Mouse (Mus musculus): ENCODE measurements around the gene Pcsk6.
"Not testable (repeated sequence)": the region's sequence is repeated elsewhere in the genome, so short reads cannot be mapped to it uniquely, and the experiment has no call there.

Gene Pcsk6

DNA sequence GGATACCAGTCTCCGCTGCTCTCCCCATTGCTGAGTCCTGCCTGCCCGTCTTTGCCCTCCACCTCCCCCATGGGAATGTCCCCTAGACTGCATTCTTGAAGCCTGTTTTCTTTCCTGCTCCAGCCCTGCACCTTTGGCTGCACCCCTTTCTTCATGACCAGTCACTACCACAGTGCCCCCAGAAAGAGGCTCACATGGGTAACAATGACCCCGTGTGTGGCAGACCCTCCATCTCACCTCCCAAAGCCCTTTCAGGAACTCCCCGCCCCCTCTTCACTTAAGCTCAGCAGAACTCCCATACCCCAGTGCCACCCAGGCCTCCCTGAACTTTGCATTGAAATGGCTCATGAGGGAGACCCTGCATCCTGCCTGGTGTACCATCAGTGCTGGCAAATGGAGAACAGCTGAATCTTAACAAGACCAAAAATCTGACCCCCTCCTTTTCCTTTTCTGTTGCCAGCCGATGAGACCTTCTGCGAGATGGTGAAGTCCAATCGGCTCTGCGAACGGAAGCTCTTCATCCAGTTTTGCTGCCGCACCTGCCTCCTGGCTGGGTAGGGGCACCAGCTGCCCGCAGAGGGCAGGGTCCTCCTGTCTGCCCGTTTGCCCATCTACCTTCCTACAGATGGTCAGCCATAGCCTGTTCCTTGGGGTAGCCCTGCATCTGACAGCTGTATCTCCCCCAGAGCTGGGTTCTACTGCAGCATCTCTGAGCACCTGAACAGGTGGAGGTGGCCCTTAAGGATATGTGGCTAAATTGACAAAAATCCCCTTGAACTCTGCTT, 187.1 kb downstream of the Pcsk6 start:
- no peak for DNase-seq (ENCODE audit: low spot score in 2 of 2)

DNA sequence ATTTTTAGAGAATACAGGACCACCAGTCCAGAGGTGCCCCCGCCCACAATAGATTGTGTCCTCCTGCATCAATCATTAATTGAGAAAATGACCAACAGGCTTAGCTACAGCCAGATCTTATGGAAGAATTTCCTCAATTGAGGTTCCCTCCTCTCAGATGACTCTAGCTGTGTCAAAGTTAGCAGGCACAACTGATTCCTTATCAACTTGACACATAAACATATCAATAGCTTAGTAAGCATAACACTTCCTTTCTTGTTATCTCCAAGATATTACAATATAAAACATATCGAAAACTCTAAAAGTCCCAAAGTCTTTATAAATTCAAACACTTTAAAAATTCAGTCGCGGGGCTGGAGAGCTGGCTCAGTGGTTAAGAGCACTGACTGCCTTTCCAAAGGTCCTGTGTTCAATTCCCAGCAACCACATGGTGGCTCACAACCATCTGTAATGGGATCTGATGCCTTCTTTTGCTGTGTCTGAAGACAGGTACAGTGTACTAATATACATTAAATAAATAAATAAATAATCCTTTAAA, 192.5 kb downstream of the Pcsk6 start:
- DNase-seq (ENCODE audit: low spot score in 2 of 2): no peak

DNA sequence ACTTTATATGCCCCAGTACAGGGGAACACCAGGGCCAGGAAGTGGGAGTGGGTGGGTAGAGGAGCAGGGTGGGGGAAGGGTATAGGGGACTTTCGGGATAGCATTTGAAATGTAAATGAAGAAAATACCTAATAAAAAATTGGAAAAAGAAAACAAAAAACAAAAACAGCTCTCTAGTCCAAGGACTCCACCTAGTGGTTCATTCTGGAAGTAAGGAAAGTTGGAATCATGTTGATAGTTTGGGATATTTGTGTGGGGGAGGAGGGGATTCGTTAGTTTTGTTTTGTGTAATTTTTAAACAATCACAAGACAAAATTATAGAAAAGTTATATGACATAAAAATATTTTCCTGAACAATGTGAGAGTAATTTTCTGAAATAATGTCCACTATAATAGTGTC, 193.8 kb downstream of the Pcsk6 start:
- not testable (repeated sequence) for DNase-seq (ENCODE audit: low spot score in 2 of 2)

DNA sequence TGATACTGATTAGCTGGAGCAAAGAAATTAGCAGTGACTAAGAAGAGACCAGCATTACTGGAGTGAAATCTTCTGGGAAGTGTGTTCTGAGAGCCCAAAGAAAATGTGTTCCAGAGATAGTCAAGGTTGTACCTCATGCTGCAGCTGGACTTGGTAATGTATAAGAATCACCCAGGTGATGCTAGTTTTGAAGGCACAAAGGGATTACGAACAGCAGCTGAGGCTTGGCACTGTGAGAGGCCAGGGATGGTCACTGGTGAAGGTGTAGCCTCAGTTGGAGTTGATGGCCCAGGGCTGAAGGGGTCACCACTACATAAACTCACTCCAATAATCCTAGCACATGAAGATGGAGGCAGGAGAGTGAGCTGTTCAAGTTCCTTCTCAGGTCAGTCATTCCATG, 197.2 kb downstream of the Pcsk6 start, which contains the start of gene Snrpa1:
TSS of gene Snrpa1 (plus strand) at position 301 of the 400 bp plus-strand sequence.
- no peak for DNase-seq (ENCODE audit: low spot score in 2 of 2)

DNA sequence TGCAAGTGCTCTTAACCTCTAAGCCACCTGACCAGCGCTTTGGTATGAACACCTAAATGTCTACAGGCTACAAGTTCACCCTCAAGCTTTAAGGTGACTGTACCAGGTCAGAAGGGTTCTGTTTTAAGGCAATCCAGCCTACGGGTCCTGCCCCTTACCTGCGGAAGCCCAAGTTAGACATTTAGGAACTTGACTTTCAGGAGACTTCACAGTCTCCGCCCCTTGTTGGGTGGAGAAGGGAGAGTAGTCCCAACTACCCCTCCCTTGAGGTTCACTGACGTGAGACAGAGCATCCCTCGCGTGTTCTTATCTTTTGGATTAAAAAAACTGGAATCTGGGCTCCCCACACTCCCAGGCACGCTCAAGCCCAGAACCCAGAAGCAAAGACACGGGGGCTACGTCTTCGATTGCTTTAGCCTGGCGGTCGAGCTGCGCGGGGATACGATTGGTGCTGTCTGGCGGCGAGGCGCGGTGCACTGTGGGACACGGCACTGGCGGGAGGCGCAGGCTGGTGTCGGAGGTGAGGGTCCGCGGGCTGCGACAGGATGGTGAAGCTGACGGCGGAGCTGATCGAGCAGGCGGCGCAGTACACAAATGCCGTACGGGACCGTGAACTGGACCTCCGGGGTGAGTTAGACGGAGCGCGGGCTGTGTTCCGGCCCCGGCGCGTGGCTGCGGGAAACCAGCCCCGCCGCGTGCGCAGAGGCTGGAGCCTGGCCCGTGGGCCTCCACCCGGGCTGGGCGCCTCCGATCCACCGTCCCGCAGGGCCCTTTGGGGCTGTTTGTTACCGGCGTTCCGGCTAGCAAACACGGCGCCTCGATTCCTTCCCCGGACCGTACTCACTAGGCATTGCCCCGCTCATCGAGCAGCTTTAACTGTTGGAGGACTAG, 198.8 kb downstream of the Pcsk6 start:
- peak; percentile 81 to 84 for DNase-seq (ENCODE audit: low spot score in 2 of 2)

DNA sequence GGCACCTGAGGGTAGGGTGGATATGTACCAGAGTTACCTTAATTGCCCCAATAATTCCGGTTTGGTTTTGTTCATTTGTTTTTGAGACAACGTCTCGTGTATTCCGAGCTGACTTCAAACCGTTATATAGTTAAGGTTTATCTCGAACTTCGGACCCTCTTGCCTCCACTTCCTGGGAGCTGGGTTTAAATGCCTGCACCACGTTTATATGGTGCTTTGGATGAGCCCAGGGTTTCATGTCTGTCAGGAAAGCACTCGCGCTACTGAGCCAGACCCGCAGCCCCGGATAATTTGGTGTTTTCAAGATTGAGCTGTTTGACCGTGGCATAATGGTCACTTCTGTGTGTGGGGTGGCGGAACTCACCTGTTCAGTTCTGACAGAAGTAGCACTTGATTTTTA, 199.5 kb downstream of the Pcsk6 start:
- no peak for DNase-seq (ENCODE audit: low spot score in 2 of 2)

DNA sequence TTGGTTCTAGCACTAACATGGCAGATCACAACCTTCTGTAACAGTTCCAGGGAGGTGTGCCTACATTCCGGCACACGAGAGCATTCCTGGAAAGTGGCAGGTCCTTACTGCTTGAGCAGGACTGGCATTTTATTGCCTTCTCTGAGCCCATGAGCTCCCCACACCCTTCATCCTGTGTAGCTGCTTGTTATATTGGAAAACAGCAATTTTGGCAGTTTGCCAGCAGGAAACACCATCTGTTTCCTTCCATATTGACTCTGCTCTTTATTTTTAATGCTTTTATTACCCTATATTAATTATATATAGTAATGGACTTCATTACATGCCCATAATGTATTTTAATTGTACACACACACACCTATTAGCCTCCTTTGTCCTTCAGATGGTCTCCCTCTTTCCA, 214.9 kb downstream of the Pcsk6 start:
- DNase-seq (ENCODE audit: low spot score in 2 of 2): no peak

DNA sequence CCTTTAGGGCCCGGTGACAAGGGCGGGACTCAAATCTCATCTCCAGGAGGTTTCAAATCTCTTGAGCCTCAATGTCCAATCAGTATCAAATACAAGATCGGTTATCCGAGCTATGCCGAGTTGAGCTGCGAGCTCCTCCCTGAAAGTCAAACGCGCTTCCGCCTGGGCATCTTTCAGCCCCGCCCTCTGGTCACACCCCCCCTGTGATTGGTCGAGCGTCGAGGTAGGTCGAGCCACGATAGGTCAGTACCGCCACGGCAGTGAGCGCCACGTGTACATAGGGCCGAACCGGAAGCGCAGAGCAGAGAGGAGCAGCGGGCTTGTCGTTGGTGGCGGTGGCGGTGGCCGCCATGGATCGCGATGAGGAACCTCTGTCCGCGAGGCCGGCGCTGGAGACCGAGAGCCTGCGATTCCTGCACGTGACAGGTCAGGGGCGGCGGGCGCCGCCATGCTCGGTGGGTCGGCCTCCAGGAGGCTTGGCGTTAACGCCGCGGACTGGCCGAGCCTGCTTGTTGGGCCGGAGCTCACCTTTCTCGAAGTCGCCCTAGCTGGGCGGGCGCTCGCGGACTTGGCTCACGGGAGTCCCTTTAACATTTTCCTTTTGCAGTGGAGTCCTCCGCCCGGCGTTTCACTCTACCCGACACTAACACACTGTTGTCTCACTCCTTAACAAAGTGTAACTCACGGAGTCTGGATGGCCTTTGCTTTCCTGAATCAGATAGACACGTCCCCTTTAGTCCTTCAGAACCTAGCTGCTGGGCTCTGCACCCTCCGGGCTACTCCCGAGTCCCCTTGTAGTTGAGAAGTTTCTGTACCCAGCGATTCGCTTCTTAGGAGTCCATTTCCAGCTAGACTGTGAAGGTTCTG, 218.1 kb downstream of the Pcsk6 start, which contains the start of gene Selenos:
TSS of gene Selenos (plus strand) at position 286 of the 867 bp plus-strand sequence.
- peak; percentile 96 to 97 for DNase-seq (ENCODE audit: low spot score in 2 of 2)

DNA sequence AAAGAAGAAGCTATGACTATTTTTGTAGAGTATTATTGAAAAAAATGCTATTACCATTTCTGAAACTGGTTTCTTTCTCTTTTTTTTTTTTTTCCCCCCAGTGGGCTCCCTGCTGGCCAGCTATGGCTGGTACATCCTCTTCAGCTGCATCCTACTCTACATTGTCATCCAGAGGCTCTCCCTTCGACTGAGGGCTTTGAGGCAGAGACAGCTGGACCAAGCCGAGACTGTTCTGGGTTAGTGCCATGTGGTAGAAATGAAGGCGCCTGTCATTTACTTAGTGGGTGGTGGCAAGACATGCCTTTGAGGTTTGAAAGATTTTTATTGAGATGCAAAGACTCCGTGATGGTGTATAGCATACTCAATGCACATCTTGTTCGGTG, 218.7 kb downstream of the Pcsk6 start:
- DNase-seq (ENCODE audit: low spot score in 2 of 2): no peak

DNA sequence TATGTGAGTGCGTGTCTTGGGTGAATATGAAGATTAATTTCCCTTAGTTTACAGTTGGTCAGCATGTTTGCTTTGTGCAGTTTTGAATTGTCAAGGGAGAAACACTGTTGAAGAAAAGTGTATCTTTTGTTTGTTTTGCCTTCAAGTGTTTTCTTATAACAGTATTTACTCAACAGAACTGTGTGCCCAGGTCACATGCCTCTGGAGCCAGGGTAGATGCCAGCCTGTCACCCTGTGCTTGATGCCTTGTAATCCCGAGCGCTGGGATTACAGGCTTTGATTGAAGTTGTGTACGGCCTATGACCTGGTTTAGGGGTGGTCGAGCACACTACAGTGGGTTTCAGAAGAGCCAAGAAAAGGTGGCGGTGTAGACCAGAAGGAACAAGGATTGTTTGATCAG, 222.2 kb downstream of the Pcsk6 start:
- DNase-seq (ENCODE audit: low spot score in 2 of 2): no peak

DNA sequence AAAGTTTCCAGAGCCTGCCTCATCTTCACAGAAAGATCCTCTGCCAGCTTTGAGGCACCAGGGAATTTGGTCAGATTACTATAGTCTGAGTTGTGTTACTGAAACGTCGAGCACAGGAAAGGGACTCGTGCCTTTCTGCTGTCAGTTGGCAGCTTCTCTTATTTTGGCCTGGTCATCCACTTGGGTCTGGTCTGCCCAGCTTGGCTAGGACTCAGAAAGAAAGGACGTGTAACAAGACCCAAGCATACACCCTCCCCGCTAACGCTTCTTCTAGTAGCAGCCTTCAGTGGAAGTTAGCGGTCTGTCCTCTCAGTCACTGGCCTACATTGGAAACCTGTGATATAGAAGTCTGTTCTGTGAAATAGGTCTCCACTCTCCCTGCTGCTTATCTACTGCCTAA, 223.0 kb downstream of the Pcsk6 start:
- DNase-seq (ENCODE audit: low spot score in 2 of 2): no peak

DNA sequence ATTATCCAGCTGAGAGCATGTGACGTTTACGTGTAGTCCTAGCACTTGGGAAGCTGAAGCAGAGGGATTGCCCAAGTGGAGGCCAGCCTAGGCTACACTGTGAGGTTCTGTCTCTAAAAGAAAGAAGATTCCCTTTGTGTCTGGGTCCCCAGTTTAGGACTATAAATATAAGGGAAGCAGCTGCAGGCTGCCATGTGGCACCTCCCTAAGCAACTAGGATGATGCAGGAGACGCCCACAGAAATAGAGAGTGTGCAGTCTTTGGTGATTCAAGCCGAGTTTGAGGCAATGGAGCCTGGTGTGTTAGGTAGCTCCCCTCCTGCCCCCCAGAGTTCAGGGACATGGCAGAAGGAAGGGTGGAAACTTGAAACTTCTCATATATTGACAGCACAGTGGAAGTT, 226.1 kb downstream of the Pcsk6 start:
- DNase-seq (ENCODE audit: low spot score in 2 of 2): no peak

DNA sequence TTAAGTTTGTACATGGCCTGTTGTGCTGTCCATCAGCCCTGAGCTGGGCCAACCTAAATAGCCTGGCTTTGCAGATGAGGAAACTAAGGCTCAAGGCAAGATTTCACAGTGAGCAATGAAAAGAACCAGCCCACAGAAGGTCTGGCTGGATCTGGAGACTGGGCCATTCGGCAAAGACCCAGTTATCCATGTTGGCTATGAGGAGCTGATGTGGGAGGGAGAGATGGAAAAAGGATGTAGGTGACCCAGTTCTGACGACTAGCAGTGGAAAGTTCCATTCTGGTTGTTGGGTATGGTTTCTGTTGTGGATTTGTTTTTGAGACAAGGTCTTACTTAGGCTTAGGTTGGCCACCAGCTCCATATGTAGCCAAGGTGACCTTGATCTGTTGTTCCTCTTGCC, 226.5 kb downstream of the Pcsk6 start:
- DNase-seq (ENCODE audit: low spot score in 2 of 2): no peak

DNA sequence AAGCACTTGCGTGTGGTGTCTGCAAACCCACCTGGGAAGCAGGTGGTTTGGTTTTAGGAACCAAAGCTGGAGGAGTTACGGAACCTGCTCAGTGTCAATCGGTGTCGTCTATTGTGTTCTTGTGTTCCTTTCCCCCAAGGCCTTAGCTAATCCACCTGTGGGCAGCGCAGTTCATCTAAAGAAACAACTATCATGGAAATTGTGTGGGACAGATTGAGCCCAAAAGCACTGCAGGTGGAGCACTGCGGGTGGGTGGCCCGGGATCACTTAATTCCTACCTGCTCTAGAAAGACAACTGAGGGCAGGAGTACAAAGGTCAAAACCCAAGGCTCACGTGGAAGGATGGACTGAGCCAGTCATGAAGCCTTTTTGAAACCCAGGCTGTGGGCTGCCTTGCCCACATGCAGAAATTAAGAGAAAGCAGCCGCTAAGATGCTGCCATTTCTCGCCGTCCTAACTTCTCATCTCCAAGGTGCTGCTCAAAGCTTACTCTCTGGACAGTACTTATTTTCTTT, 229.2 kb downstream of the Pcsk6 start:
- DNase-seq (ENCODE audit: low spot score in 2 of 2): no peak

DNA sequence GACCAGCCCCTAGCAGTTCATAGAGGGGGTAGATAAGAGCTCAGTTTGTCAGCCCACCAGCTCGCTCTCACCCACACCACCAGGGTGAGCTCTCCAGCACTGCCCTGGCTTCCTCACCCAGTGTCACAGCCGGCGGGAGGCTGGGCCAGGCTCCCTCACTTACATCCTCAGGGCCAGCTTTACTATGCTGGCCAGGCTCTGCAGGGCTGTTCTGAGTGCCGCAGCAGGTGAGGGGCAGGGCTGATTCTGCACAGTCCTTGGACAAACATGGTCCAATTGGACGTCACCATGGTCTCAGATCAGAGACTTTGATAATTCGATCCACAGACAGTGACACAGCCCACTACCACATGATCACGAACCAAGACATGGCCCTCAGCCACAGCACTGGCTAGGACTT, 230.0 kb downstream of the Pcsk6 start:
- DNase-seq (ENCODE audit: low spot score in 2 of 2): no peak

DNA sequence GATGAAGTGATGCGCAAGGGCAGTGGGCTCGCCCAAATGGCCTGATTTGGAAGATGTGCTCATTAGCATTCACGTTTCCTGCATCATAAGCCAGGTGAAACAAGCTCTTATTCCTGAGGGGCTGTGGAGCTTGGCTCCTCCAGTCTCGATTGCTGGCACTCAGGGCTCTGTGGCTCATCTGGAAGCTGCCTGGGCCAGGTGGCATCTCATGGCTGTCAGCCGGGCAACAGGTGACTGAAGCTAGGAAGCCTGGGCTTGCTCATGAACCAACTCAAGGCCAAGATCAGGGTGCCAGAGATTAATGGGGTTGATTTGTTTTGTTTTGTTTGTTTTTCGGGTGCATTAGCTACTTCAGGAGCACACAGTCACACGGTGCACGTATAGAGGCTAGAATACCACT, 231.1 kb downstream of the Pcsk6 start:
- no peak for DNase-seq (ENCODE audit: low spot score in 2 of 2)

DNA sequence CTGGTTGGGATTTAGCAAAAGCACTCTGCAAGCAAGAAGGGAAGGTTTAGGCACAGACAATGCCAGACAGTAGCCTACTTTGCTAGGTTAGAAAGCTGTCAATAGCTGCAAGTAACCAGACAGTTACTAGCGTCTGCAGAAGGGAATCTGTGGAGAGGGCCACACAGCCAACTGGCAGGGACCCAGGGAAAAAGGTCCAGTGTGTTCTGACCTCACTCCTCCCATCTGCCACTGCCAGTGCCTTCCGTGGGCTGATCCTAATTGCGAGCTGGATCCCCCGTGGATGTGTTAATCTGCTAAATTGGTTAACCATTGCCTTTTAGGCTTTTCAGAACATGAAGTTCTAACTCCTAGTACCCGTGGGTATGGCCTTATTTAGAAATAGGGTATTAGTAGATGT, 232.6 kb downstream of the Pcsk6 start:
- DNase-seq (ENCODE audit: low spot score in 2 of 2): no peak

DNA sequence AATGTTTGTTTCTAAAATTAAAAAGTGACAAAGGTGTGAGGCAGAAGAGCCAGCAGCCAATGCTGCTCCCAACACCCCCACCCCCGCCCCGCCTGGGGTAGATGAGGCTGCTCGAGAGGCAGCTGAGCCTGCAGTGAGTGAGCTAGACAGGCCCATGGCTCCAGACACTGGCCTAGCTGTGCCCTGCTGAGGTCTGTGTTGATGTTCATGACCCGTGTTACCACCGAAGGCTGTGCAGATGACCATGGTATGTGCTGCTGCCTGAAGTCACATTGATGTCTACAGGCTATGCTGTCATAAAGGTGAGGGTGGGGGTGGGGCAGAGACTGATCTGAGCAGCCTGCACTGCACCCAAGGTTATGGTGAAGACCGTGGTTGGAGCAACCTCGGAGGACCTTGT, 237.3 kb downstream of the Pcsk6 start:
- DNase-seq (ENCODE audit: low spot score in 2 of 2): no peak
